Mouse (Mus musculus) cerebellum, postnatal 36 days (tissue): ENCODE data around the gene Fam126b.
"Not testable (repeated sequence)": the region's sequence is repeated elsewhere in the genome, so short reads cannot be mapped to it uniquely, and the experiment has no call there.

ENCODE experiments used
- DNase-seq, 2 experiments: peaks; one replicate each; pipeline ENCODE4 v3.0.0; 2021 to 2022; ENCODE audit warnings: mixed read lengths in 2 of 2

Fam126b gene

GRCm38 (mm10) chr1:58568456-58569130 lies 17.5 kb downstream of the Fam126b start:
- no peak for DNase-seq

DNA sequence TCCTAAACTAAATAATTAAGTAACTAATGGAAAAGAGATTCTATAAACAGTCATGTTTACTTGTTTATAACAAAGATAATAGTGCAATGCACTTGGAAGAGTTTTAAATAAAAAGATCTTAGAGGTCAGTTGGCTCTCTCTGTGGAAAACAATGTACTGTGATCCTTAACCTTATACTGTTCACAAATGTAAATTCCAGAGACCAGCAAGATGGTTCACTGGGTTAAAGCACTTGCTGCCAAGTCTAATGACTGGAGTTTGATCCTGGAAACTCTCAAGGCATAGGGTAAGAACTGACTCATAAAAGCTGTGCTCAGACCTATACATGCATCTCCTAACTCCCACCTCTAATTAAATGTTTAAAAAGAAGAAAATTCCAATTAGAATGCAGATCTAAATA lies 19.5 kb downstream of the Fam126b start:
- no peak for DNase-seq

GRCm38 (mm10) chr1:58564981-58565380 lies 21.1 kb downstream of the Fam126b start:
- DNase-seq = no peak

DNA sequence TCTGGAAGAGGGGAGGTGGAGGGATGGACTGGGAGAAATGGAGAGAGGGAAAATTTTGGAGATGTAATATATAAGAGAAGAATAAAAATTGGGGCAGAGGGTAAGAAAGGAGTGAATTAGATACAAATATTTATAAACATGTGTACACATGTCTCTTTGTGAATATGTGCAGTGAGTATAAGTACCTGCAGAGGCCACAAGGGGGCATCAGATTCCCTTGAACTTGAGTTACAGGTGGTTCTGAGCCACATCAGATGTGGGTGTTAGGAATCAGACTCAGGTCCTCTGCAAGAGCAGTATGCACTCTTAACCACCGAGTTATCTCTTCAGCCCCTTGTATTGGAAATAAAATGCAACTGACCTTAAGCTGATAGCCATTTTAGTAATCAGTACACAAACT lies 23.7 kb downstream of the Fam126b start:
- peak; percentile 52 to 57 for DNase-seq

GRCm38 (mm10) chr1:58560370-58560769 lies 25.8 kb downstream of the Fam126b start:
- DNase-seq = not testable (repeated sequence)

DNA sequence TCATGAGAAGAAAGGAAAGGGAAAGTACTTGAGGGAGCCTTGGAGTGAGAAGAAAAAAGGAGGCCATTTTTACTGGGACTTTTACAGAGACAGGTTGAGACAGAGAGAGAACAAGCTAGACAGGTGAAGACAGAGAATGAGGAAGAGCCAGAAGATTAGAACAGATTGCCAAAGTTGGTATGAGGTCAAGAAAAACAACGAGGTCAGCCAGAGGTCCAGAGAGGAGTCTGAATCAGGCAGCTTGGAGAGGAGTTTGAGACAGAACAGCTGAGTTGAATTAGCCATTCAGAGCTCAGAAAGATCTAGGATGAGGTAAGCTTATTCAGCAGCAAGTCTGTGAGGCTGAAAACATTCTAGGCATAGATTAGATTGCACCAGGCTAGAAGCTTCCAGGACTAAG lies 44.7 kb downstream of the Fam126b start:
- no peak for DNase-seq

GRCm38 (mm10) chr1:58507249-58507648 lies 78.9 kb downstream of the Fam126b start:
- DNase-seq = no peak

DNA sequence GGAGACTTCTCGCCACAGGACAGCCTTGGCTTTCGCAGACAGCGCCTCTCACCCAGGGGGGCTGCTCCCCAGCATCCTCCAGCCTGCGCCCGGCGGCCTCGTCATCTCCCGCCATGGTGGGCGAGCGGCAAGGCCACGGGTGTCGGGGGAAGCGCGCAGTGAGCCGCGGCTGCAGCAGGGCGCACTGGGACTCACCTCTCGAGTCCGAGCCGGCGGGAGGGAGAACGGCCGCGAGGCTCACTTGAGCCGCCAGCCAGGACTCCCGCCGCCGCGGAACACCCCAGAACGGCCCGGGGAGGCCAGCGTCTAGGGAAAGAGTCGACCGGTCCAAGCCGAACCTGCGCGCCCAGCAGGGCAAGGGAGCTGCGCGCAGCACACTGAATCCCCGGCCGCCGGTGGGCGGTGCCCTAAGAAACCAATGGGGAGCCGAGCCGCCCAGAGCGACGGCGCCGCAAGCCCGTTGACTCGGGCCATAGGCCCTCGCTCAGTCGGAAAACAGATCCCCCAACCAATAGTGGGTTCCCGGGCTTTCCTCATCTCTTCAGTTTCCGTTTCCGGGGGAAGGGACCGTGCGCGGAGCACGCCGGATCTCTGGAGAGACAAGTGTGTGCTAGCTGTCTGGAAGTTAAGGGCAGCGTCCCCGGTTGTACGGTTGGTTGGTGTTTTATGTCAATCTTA lies 81.4 kb downstream of the Fam126b start, which contains the start of gene Orc2:
Orc2 (minus strand) TSS at position 533 of the 678 bp plus-strand sequence.
- peak; percentile 88 to 92 for DNase-seq

DNA sequence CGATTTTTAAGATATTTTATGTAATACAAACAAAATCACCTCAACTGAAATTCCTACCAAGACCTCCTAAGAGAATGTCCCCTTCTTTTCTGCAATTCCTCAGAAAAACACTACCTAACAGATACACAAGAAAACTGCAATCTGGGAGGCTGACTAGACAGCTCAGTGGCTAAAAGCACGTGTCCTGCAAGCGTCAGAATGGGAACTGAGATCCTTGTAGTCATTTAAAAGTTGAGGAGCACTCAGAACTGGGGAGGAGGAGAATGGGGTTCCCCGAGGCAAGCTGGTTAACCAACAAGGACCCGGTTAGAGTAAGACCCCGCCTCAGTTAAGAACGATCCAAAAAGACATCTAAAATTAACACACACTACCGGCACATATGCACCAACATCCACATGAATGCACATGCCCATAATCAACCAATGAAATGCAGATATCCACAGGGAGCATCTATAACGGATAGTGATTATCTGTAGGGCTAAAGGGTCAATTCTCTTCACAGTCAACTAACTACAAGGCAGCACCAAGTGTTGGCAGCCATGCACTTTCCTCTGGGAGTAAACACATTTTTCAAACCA lies 82.2 kb downstream of the Fam126b start:
- no peak for DNase-seq

- no peak for DNase-seq
Measured at GRCm38 (mm10) chr1:58503134-58503533, 83.0 kb downstream of the Fam126b start.

DNA sequence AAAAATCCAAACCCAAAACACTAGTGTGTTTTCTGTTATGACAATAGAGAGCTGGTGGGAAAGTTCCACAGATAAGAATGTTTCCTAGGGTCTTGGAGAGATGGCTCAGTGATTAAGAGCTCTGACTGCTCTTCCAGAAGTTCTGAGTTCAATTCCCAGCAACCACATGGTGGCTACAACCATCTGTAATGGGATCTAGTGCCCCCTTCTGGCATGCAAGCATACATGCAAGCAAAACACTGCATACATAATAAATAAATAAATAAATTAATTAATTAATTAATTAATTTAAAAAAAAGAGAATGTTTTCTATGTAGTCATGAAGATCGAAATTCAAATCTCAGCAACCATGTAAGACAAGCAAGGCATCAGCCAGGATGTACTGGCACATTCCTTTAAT lies 87.4 kb downstream of the Fam126b start:
- no peak for DNase-seq

DNA sequence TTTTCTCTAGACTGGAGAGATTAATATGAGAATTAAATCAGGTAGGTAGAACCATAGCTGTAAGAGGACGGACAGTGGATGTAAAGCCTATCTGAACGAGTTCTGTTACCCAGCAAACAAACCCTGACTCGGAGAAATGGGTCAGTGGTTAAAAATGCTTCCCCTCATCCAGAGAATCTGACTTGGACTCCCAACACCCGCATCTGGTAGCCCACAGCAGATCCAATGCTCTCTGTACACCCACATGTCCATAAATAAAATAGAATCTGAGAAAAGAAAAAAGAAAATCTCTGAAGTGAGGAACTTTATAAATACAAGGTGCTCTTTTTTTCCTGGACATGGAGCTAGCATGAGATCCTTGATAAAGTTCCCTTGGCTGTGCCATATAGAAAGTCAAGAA lies 88.4 kb downstream of the Fam126b start:
- DNase-seq = no peak

- no peak for DNase-seq
Measured at GRCm38 (mm10) chr1:58495603-58496002, 90.5 kb downstream of the Fam126b start.

GRCm38 (mm10) chr1:58482647-58483046 lies 103.5 kb downstream of the Fam126b start:
- DNase-seq = no peak

GRCm38 (mm10) chr1:58475662-58476061 lies 110.5 kb downstream of the Fam126b start:
- no peak for DNase-seq
